Mouse (Mus musculus) spleen, adult 2 months (tissue): Measurements from ENCODE around the gene Slc38a2.

Experiments
- CTCF ChIP-seq: fragments of 200-500 bp; IDR thresholded peaks from 2 replicates; pipeline ENCODE4 v1.5.1; 2011; ENCODE audit warnings: mild to moderate bottlenecking, inconsistent platforms; ENCODE audit not compliant: insufficient read depth, insufficient read length, insufficient replicate concordance; ENCODE audit errors: extremely low read depth
- POLR2A ChIP-seq: fragments of 200-500 bp; IDR thresholded peaks from 2 replicates; pipeline ENCODE4 v1.6.1; 2011; ENCODE audit warnings: low read depth, low read length, inconsistent platforms

DNA sequence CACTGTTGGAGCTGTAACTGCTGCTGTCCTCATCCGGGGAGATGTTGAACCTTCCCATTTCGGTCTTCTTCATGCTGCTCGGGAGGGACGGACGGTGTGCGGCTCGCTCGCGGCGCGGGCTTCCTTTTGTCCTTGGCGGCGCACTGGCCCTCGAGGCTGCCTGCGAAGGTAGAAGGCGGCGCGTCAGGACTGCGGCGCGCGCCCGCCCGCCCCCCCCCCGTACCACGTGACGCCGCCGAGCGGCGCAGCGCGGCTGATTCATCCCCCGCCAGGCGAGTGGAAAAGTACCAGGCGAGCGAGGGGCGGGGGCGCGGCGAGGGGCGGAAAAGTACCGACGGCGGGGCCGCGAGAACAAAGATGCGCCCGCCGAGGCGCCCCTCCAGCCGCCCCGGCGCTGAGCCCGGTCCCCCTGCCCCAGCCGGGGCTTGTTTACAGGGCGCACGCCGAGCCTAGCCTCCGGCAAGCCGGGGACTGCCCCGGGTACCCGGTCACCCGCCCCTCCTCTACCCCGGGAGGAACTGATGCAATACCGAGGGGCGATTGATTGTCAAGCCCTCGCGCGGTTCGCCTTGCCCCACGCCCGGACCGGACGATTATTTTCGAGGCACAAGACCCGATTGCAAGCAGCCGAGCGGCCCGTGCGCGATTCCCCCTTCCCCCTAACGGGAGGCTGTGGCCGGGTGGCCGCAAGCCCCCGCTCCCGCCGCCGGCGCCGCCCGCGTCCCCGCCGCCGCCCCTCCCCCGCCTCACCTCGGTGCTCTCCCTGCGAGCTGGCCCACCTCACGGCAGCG is 677 bp downstream of the Slc38a2 start:
- TF ChIP-seq CTCF = no peak
- TF ChIP-seq POLR2A = peak; percentile 39
